Mouse (Mus musculus) bone marrow macrophage, adult 2 months (primary cell): ENCODE data around the gene Slc35e3. TPM values are rescaled to one million over a fixed set of nuclear protein-coding genes. Genes with fewer than 3 reads are reported as not detected.
"Not testable (repeated sequence)": the region's sequence is repeated elsewhere in the genome, so short reads cannot be mapped to it uniquely, and the experiment has no call there.

Experiments used
- H3K27ac ChIP-seq: 2 replicates; pipeline ENCODE4 v1.5.1; 2012; ENCODE audit warnings: low read depth, low read length; ENCODE audit not compliant: insufficient read depth
- H3K4me1 ChIP-seq: 2 replicates; pipeline ENCODE4 v1.6.1; 2012; ENCODE audit warnings: low read length; ENCODE audit not compliant: control insufficient read depth, insufficient read depth
- H3K4me3 ChIP-seq: 2 replicates; pipeline ENCODE4 v1.5.1; 2012; ENCODE audit warnings: mild to moderate bottlenecking, low read length, moderate library complexity; ENCODE audit not compliant: insufficient read depth
- CTCF ChIP-seq: IDR thresholded peaks from 2 replicates; pipeline ENCODE4 v1.5.1; 2012; ENCODE audit warnings: low read depth, mild to moderate bottlenecking, low read length, moderate library complexity
- POLR2A ChIP-seq: IDR thresholded peaks from 2 replicates; pipeline ENCODE4 v1.6.1; 2012; ENCODE audit warnings: mild to moderate bottlenecking, low read depth, low read length, borderline replicate concordance
- polyA plus RNA-seq: library from polyadenylated mRNA; stranded (reverse); fragments of >200 nt; gene quantifications from 2 replicates; pipeline ENCODE4 v1.2.4, GENCODE M21; 2012; ENCODE audit not compliant: missing spikeins, insufficient read depth, insufficient read length

The Slc35e3 gene
- polyA plus RNA-seq, 1 experiment, result 5.4 TPM

DNA sequence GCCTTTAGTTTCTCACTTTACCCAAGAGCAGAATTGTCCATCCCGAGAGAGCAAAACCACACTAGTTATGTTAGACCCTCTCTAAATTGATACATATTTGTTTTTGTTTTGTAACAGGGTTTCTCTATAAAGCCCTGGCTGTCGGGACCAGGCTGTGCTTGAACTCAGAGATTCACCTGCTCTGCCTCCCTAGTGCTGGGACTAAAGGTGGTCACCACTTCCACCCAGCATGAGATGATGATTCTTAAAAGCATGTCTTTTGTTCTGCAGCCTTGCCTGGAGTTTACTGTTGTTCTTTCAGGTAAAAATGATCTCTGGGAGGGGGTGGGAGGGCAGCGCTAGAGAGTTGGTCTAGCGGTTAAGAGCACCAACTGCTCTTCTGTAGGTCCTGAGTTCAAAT is 19.8 kb downstream of the Slc35e3 start:
- Histone ChIP-seq H3K4me3 (no peak overlapping the region), H3K27ac (no peak overlapping the region), H3K4me1 (peaks cover 14% of the 10 kb centered on the region)
- no peak; the same call in 1 of the 2 replicates for TF ChIP-seq CTCF
- TF ChIP-seq POLR2A, result no peak

- TF ChIP-seq POLR2A (no peak), CTCF (no peak)
- no peak overlapping the region for H3K4me3 ChIP-seq
- H3K27ac ChIP-seq, result no peak overlapping the region
- peaks cover 20% of the 10 kb centered on the region for H3K4me1 ChIP-seq
These were observed 20.5 kb downstream of the Slc35e3 start for GRCm38 (mm10) chr10:117725671-117726070.

- TF ChIP-seq CTCF (no peak), POLR2A (no peak)
- H3K4me1 ChIP-seq, result peaks cover 24% of the 10 kb centered on the region
- no peak overlapping the region for H3K4me3 ChIP-seq
- H3K27ac ChIP-seq, result peak overlapping the region; percentile 7; the same call in 1 of the 2 replicates
These were observed 21.3 kb downstream of the Slc35e3 start for GRCm38 (mm10) chr10:117724804-117725361.

DNA sequence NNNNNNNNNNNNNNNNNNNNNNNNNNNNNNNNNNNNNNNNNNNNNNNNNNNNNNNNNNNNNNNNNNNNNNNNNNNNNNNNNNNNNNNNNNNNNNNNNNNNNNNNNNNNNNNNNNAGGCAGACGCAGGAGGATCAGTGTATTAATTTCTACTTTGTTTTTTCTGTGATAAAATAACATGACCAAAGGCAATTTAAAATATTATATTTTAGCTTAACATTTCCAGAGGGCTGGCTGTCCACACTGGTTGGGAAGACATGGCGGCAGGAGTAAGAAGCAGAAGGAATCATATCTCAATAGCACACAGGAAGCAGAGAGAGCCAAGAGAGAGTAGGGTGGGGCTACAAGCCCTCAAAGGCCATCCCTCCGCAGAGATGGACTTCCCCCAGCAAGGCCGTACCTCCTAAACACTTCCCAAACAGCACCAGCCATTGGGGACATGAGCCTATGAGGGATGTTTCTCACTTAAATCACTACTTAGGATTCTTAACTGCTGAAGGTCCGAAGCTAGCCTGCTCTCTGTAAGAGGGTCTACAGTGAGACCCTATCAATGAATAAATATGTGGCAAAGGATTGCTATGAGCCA is 21.9 kb downstream of the Slc35e3 start:
- Histone ChIP-seq H3K4me1 (peaks cover 28% of the 10 kb centered on the region), H3K27ac (peak overlapping the region; percentile 19), H3K4me3 (no peak overlapping the region)
- TF ChIP-seq CTCF (no peak), POLR2A (no peak)

DNA sequence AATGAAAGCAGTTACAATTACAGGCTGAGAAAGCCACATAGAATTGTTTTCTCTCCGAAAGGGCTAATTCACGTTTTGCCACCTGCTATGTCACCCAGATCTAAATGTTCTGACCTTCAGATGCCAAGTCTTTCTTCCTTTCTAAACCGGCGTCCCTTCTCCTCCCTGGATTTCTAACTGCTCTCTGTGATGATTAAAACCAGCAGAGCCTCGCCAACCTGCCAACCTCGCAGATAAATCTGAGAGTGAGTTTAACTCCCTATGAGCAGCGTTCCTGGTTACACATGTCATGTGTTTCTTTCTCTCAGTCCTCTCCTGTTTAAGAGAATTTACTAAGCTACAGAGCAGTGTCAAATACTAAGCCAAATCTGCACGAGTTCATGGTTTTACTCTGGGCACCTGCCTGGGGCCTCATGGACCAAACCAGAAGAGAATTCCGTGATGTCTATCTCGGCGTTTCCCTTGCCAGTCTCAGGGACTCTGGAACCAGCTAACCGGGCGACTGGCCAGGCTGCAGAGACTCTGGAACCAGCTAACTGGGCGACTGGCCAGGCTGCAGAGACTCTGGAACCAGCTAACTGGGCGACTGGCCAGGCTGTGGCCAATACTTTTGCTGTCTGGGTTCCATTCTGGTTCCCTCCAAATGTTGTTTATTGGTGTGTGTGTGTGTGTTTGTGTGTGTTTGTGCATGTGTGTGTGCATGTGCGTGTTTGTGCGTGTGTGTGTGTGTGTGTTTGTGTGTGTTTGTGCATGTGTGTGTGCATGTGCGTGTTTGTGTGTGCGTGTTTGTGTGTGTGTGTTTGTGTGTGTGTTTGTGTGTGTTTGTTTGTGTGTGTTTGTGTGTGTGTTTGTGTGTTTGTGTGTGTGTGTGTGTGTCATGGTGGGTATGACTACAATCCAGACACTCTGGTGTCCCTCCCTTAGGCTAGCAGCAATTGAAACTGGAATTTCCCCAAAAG is 27.7 kb downstream of the Slc35e3 start:
- Histone ChIP-seq H3K27ac (peak overlapping the region; percentile 95), H3K4me1 (peaks cover 61% of the 10 kb centered on the region), H3K4me3 (no peak overlapping the region)
- TF ChIP-seq CTCF (no peak), POLR2A (no peak)

DNA sequence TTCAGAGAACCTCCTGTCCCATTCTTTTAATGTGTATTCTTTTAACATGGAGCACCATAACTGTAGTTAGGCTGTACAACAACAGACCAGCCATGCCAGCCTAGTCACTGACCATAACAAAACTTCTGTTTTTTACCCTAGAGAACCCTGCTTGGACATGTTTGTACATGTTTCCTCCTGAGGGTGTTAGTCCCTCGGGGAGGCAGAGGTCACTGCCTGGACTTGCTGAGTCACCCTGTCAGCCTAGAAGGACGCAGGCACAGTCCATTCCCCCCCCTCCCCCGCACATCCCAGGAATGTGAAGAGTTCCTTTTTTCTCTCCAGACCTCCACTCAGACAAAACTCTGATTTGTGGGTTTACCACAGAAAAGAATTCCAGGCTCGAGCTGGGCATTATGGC is 28.6 kb downstream of the Slc35e3 start:
- peaks cover 61% of the 10 kb centered on the region for H3K4me1 ChIP-seq
- H3K27ac ChIP-seq, result peak overlapping the region; percentile 95
- no peak overlapping the region for H3K4me3 ChIP-seq
- TF ChIP-seq CTCF (no peak), POLR2A (no peak)

- Histone ChIP-seq H3K4me1 (peaks cover 60% of the 10 kb centered on the region), H3K4me3 (no peak overlapping the region), H3K27ac (peak overlapping the region; percentile 95)
- TF ChIP-seq POLR2A, result no peak
- TF ChIP-seq CTCF, result no peak
These were observed 29.5 kb downstream of the Slc35e3 start for GRCm38 (mm10) chr10:117716686-117717085.

DNA sequence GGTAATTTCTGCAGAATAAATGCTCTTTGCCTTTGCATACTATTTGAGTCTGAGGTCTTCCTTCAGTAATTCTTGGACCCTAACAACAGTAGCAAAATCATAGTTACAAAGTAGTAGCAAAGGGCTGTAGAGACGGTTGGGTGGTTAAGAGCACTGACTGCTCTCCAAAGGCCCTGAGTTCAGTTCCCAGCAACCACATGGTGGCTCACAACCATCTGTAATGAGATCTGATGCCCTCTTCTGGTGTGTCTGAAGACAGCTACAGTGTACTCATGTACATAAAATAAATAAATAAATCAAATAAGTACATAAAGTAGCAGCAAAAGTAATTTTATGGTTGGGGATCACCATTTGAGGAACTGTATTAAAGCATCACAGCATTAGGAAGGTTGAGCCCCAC is 30.5 kb downstream of the Slc35e3 start:
- Histone ChIP-seq H3K4me1 (peaks cover 59% of the 10 kb centered on the region), H3K27ac (peak overlapping the region; percentile 95)
- H3K4me3 ChIP-seq, result not testable (repeated sequence)

- Histone ChIP-seq H3K27ac (peak overlapping the region; percentile 51), H3K4me3 (no peak overlapping the region), H3K4me1 (peaks cover 54% of the 10 kb centered on the region)
- TF ChIP-seq CTCF (no peak), POLR2A (no peak)
These were observed 31.2 kb downstream of the Slc35e3 start for GRCm38 (mm10) chr10:117714928-117715500.
